Comparison of ENCODE assay signal across 16 mouse cellular contexts in genomic region chr15:28051811-28052210, GRCm38 (mm10). TPM values are rescaled to one million over a fixed set of nuclear protein-coding genes. Genes with fewer than 3 reads are reported as not detected.
DNase-seq lines count a peak whose midpoint lies in the region; ATAC-seq and TF ChIP-seq lines count a peak whose summit lies in the region.
"Had no signal": no experiment of that assay in that cellular context is flagged by ENCODE, and none has a peak within 500 bp of the region (broad histone marks: within the 10 kb centered on the region; RNA-seq: fewer than 3 reads in every experiment).

No protein-coding gene starts in this region.

- no peak overlapping the region for H3K4me3 ChIP-seq in kidney, postnatal 0 days (replicated peaks; ENCODE audit: low read depth, low read length)
- H3K4me3 ChIP-seq in forebrain, embryonic 10.5 days, result peak overlapping the region; percentile 36; the same call in 1 of the 2 replicates
- H3K4me3 ChIP-seq in hindbrain, embryonic 12.5 days, result no peak overlapping the region
- no peak overlapping the region for H3K4me3 ChIP-seq in midbrain, embryonic 15.5 days
- no peak overlapping the region for H3K4me3 ChIP-seq in stomach, postnatal 0 days (ENCODE audit: low read depth, low read length)
- H3K4me3 ChIP-seq: erythroblast, embryonic 14.5 days had no signal

- WGBS in kidney, postnatal 0 days, result 84% methylated on average over 4 of the region's 4 CpGs
- WGBS in forebrain, embryonic 10.5 days, result 64% methylated on average over 4 of the region's 4 CpGs
- WGBS in hindbrain, embryonic 12.5 days, result 63% methylated on average over 4 of the region's 4 CpGs
- WGBS in midbrain, embryonic 15.5 days, result 34% methylated on average over 4 of the region's 4 CpGs
- WGBS in stomach, postnatal 0 days, result 73% methylated on average over 4 of the region's 4 CpGs

- H3K27ac ChIP-seq in kidney, postnatal 0 days, result no peak overlapping the region
- H3K27ac ChIP-seq in forebrain, embryonic 10.5 days, result peak overlapping the region; percentile 90
- no peak overlapping the region for H3K27ac ChIP-seq in hindbrain, embryonic 12.5 days
- H3K27ac ChIP-seq in midbrain, embryonic 15.5 days, result no peak overlapping the region
- no peak overlapping the region for H3K27ac ChIP-seq in stomach, postnatal 0 days (replicated peaks)
- H3K27ac ChIP-seq: macrophage had no signal

- no peaks in the 10 kb centered on the region; the same call in 1 of the 2 replicates for H3K4me1 ChIP-seq in kidney, postnatal 0 days (replicated peaks; ENCODE audit: insufficient read depth, low read length)
- peaks cover 46% of the 10 kb centered on the region for H3K4me1 ChIP-seq in forebrain, embryonic 10.5 days
- peaks cover 11% of the 10 kb centered on the region for H3K4me1 ChIP-seq in hindbrain, embryonic 12.5 days
- H3K4me1 ChIP-seq in midbrain, embryonic 15.5 days, result peaks cover 7% of the 10 kb centered on the region
- H3K4me1 ChIP-seq in stomach, postnatal 0 days (replicated peaks; ENCODE audit: control insufficient read depth, insufficient read depth), result no peaks in the 10 kb centered on the region

- DNase-seq in kidney, postnatal 0 days (ENCODE audit: low spot score), result no peak
- no peak for DNase-seq in kidney, postnatal 4 days
- peak; percentile 16 for DNase-seq in forebrain, embryonic 10.5 days (ENCODE audit: extremely low spot score, low spot score)
- DNase-seq in stomach, postnatal 0 days (ENCODE audit: low spot score), result no peak
- DNase-seq in layer of hippocampus, adult 11-12 months (ENCODE audit: low spot score), result no peak
- DNase-seq in layer of hippocampus, adult 9-11 months, result no peak
- DNase-seq: cerebellum, adult 11 months; liver; lung, adult 18-20 months; thymus, adult 18-20 months had no signal

- no peaks in the 10 kb centered on the region for H3K27me3 ChIP-seq in kidney, postnatal 0 days (ENCODE audit: insufficient read depth, low read length)
- no peaks in the 10 kb centered on the region for H3K27me3 ChIP-seq in forebrain, embryonic 10.5 days (ENCODE audit: poor library complexity, severe bottlenecking)
- H3K27me3 ChIP-seq in hindbrain, embryonic 12.5 days, result no peaks in the 10 kb centered on the region
- H3K27me3 ChIP-seq in midbrain, embryonic 15.5 days (replicated peaks), result no peaks in the 10 kb centered on the region
- no peaks in the 10 kb centered on the region for H3K27me3 ChIP-seq in stomach, postnatal 0 days (ENCODE audit: control insufficient read depth, insufficient read depth, low read length)

- no peak overlapping the region for H3K9ac ChIP-seq in kidney, postnatal 0 days (ENCODE audit: low read depth, low read length)
- H3K9ac ChIP-seq in hindbrain, embryonic 12.5 days, result no peak overlapping the region
- H3K9ac ChIP-seq in midbrain, embryonic 15.5 days, result no peak overlapping the region
- no peak overlapping the region for H3K9ac ChIP-seq in stomach, postnatal 0 days (ENCODE audit: low read length)

- no peaks in the 10 kb centered on the region for H3K9me3 ChIP-seq in kidney, postnatal 0 days (replicated peaks; ENCODE audit: low read length)
- H3K9me3 ChIP-seq in forebrain, embryonic 10.5 days, result no peaks in the 10 kb centered on the region
- H3K9me3 ChIP-seq in hindbrain, embryonic 12.5 days (replicated peaks), result no peaks in the 10 kb centered on the region
- H3K9me3 ChIP-seq in midbrain, embryonic 15.5 days, result no peaks in the 10 kb centered on the region
- no peaks in the 10 kb centered on the region for H3K9me3 ChIP-seq in stomach, postnatal 0 days (ENCODE audit: control insufficient read depth, low read length)
- H3K9me3 ChIP-seq: heart, embryonic 10.5 days had no signal

- no peak for TF ChIP-seq CTCF in kidney, postnatal 0 days (IDR thresholded peaks at IDR 0.05; ENCODE audit: low read depth)
- TF ChIP-seq CTCF in stomach, postnatal 0 days (IDR thresholded peaks at IDR 0.05; ENCODE audit: low read depth), result no peak

- H3K36me3 ChIP-seq in kidney, postnatal 0 days (ENCODE audit: insufficient read depth, low read length), result no peaks in the 10 kb centered on the region
- no peaks in the 10 kb centered on the region for H3K36me3 ChIP-seq in forebrain, embryonic 10.5 days (replicated peaks)
- no peaks in the 10 kb centered on the region for H3K36me3 ChIP-seq in hindbrain, embryonic 12.5 days
- H3K36me3 ChIP-seq in midbrain, embryonic 15.5 days (replicated peaks), result no peaks in the 10 kb centered on the region
- no peaks in the 10 kb centered on the region for H3K36me3 ChIP-seq in stomach, postnatal 0 days (ENCODE audit: control insufficient read depth, insufficient read depth, low read length)
- H3K36me3 ChIP-seq: heart, embryonic 10.5 days had no signal

- no peak for TF ChIP-seq EP300 in stomach, postnatal 0 days (optimal IDR thresholded peaks at IDR 0.05)

- ATAC-seq in kidney, postnatal 0 days (replicated peaks; ENCODE audit: low FRiP score, low read depth), result no peak
- ATAC-seq in hindbrain, embryonic 12.5 days (ENCODE audit: low FRiP score), result no peak
- ATAC-seq in midbrain, embryonic 15.5 days (replicated peaks), result peak; percentile 40; the same call in 1 of the 2 replicates
- no peak for ATAC-seq in stomach, postnatal 0 days (ENCODE audit: low FRiP score, low TSS enrichment)
- ATAC-seq: intestine, embryonic 16.5 days had no signal

- H3K4me2 ChIP-seq in kidney, postnatal 0 days (ENCODE audit: low read length), result 0 out of 2 replicates have a peak overlapping the region, but pooled peaks have one; percentile 37
- H3K4me2 ChIP-seq in hindbrain, embryonic 12.5 days (replicated peaks), result peak overlapping the region; percentile 43
- H3K4me2 ChIP-seq in midbrain, embryonic 15.5 days, result no peak overlapping the region
- H3K4me2 ChIP-seq in stomach, postnatal 0 days (replicated peaks; ENCODE audit: low read depth), result no peak overlapping the region

RNA-seq across cellular contexts. Expression of gene Trio, which starts 26.2 kb away (rescaled TPM):
- polyA plus RNA-seq in kidney, postnatal 0 days (2015; fragmentation: Nextera tagmentation; extraction: Ambion mirVana), result 17.4 and 19.9 TPM in 2 replicates
- 22.7 and 29.2 TPM in 2 replicates for polyA plus RNA-seq in forebrain, embryonic 10.5 days (2016; fragmentation: Nextera tagmentation; extraction: Ambion mirVana)
- polyA plus RNA-seq in hindbrain, embryonic 12.5 days (2016; fragmentation: Nextera tagmentation; extraction: Ambion mirVana), result 48.5 and 51.2 TPM in 2 replicates
- polyA plus RNA-seq in midbrain, embryonic 15.5 days (2015; fragmentation: Nextera tagmentation; extraction: Ambion mirVana), result 40.4 and 42.9 TPM in 2 replicates
- polyA plus RNA-seq in stomach, postnatal 0 days (2015; fragmentation: Nextera tagmentation; extraction: Ambion mirVana), result 8.7 and 8.8 TPM in 2 replicates

Comparison
In these comparisons a context has a peak if more than half of its experiments do, and no peak if none do; other contexts are left out.
1. H3K4me2 ChIP-seq: peak in kidney, postnatal 0 days (single experiment) and hindbrain, embryonic 12.5 days (single experiment); none in midbrain, embryonic 15.5 days (single experiment) and stomach, postnatal 0 days (single experiment).